Mouse (Mus musculus): ENCODE data around the gene Ift81. TPM values are rescaled to one million over a fixed set of nuclear protein-coding genes. Genes with fewer than 3 reads are reported as not detected.

The Ift81 gene
- total RNA-seq, 2 experiments from 2014 or later = 3.8 to 6.2 TPM

DNA sequence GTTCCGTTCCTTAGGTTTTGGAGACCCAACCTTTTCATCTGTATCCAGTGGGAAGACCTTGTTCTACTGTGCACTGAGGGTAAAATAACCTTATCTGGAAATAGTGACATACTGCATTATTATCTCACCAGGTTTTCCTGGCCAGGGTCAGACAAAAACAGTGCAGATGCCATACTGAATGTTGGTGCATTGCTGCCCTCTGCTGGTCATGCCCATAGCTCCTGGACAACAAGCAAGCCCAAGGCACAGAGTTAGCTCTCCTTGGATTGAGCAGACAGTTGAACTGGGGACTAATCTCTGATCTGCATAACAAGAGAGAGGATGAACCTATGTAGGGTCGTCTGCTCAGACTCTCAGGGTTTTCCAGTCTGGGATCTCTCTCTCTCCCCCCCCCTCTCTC is 12.9 kb upstream of the Ift81 start:
- ATAC-seq (ENCODE audit: poor library complexity, severe bottlenecking) = peak; percentile 80

DNA sequence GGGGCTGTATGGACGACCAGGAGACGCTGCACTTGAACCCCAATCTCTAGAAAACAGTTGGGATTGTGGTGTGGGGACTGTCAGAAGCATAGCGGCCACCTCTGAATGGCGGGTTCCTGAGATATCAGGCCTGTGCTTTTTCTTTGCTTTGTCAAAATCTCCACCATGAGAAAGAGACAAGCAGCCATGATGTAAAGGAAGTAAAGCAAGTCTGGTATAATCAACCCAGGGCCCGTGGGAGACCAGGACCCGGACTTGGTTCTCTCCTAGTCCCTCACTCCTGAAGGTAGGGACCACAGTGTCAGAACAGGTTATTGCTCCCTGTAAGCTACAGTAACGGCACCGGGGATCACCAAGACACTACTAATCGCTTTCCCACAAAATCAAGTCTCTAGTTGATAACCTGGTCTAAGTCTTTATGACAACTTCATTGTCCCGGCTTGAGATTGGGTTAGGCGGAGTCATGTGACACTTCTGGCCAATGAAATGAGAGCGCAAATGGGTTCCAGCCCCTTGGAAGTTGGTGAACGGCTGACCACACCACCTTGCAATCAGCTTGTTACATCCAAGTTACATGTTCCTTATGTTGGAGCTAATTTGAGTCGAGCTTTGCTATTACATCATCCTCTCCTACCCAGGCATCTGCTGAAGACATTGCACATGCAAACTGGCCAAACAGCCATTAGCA is 11.4 kb upstream of the Ift81 start:
- ATAC-seq (ENCODE audit: poor library complexity, severe bottlenecking) = no peak

DNA sequence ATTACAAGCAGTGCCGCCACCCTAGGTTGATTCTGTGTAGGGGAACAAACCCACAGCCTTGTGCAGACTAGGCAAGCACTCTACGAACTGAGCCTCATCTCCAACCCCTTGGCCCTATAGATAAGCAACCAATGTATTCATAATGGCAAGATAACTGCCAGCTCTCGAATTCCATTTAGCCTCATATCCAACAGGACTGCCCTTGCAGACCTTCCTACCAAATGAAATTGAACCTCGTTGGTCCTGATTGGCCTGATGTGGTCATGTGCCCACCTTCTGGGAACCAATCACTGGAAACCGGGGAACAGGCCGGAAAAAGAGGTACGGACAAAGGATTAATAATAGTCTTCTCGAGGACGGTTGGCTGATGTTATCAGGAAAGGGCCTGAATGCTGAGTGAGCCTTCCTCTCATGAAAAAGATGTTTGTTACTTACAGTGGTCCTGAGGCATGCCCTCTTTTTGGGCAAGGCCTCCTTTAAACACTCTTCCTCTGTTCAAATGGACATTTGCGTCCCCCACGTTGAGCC is 10.7 kb upstream of the Ift81 start:
- no peak for ATAC-seq (ENCODE audit: poor library complexity, severe bottlenecking)

DNA sequence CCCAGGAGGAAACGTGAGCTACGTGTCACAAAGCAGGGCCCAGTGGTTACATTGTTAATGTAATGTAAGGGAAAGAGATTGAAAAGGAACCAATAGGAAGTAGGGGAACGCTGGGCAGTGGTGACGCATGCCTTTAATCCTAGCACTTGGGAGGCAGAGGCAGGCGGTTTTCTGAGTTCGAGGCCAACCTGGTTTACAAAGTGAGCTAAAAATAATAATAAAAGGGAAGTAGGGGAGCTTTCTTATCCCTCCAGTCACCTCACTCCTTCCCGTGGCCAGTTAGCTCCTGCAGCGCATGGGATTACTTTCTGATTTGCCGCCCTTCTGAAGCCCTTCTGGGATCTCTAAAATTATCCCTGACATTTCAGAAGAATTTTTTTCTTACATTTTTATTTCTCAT is 9.5 kb upstream of the Ift81 start:
- no peak for ATAC-seq (ENCODE audit: poor library complexity, severe bottlenecking)

DNA sequence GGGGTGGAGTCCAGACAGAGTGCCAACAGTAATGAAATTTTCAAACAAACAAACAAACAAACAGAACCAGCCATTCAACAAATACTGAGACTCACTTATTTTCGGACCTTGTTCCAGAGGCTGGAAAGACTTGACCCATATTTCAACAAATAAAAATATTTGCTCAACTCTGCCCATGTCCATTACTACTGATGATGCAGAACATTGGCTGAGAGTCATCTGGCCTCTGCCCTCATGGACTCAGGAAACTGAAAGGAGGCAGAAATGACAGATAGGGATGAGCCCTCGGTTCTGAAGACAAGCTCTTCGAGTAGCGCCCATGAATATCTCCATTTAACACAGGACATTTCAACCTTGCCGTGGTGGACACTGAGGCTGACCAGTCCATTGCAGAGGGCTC is 8.2 kb upstream of the Ift81 start:
- no peak for ATAC-seq (ENCODE audit: poor library complexity, severe bottlenecking)

DNA sequence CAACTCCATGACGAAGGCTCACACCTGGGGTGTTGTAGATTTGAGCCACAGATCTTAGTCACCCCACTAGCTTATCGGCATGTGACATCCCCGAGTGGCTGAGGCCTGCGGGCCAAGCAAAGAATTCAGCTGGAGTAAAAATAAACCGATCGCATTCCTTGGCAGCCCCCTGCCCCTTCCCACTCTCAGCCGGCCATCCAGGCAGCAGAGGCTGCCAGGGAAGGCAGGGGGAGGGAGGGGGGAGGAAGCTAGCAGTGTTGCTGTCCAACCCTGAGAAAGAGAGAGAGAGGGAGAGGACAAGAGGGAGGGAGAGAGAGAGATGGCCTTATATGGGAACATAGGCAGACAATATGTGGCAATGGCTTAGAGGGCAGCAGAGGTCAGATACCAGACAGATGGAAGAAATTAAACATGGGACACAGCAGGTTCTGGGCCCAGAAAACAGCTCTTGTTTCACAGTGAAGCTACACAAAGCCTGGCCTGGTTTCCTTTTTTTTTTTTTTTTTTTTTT is 7.1 kb upstream of the Ift81 start:
- ATAC-seq (ENCODE audit: poor library complexity, severe bottlenecking) = no peak

DNA sequence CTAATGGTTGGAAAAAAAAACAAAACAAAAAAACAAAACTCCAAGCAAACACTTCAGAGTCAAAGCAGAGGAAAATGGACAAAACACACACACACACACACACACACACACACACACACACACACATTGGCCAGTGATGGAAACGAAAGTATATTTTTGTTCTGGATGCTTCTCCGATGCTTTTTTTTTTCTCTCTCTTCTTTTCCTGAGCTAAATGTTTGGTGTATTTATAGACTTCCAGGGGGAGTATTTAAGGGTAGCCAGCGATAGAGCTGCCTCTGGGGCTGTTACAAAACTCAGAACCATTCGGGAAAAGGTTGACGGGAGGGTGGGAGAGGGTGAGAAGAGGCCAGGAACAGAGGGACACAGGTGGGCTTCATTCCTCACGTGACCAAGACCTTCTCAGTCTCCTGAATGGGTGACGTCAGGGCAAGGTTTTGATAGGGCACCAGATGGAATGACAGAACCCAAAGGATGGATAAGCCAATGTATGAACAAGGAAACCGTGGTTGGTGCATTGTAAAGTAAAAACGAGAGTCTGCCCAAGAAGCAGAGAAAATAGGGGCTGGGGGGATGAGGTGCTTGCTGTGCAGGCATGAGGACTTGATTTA is 5.5 kb upstream of the Ift81 start:
- no peak for ATAC-seq (ENCODE audit: poor library complexity, severe bottlenecking)

DNA sequence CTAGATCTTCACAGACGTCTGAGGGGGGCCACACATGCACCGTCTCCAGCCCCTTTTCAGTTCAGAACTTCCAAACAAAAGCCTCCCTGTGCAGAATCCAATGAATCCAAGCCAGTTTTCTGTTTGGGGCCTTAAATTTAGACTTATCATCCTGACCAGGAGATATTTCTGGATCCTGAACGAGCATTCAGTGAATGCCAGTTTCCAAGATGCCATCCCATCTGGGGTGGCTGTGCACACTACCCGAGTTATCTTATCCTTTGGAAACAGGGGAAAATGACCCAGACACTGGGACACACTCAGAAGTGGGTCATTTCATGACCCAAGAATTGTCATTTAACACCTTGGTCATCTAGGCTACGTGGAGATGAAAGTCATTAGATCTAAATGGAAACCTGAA is 3.4 kb upstream of the Ift81 start:
- ATAC-seq (ENCODE audit: poor library complexity, severe bottlenecking) = no peak

DNA sequence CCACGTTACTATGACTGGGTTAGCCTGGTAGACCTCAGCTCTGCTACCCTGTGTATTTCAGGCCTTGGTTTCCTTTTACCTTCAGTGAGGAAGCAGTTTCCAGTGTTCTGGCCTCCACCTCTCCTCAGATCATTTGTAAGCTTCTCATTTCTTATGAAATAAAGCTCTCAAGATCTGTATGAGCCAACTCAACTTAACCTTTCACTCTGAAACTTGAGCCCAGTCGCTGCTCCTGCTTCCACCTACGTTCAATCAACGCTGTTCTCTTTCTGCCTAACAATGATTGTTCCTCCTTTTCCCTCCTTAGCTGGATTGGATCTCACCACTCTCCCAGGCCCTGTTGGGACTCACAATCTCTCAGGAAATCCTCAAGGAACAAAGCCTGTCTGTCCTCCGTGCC is 2.7 kb downstream of the Ift81 start:
- ATAC-seq (ENCODE audit: poor library complexity, severe bottlenecking) = no peak

DNA sequence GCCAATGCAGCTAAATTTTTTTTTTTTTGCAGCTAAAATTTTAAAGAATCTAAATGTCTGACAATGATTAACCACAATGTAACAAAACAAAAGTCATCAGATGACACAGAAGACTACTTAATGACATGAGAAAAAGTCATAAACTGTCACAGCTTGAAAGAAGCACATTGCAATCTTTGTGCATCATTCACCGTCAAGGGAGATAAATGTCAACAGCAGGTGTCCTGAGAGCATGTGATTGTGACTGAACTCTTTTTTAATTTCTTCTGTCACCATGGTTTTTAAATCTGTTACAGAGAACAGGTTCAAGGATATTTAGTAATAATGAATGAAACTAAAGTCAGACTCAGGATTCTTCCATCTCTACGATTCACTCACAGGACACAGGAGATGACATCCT is 9.4 kb downstream of the Ift81 start:
- ATAC-seq (ENCODE audit: poor library complexity, severe bottlenecking) = no peak

DNA sequence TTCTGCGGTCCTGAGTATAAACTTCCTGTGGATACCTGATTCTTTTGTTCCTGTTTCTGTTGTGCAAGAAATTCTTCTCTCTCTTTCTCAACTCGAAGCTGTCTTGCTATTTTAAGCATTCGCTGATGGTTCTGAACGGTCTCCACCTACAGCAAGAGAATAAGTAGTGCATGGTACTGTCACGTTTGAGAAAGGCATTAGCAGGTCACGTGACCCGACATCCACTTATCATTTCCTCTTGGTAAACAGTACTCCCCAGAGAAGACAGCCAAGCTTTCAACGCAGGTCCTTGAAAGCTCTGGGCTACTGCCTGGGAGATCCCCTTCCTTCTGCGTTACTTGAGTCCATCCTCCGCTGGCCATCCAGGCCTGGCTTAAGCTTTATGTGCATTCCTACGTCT is 12.1 kb downstream of the Ift81 start:
- ATAC-seq (ENCODE audit: poor library complexity, severe bottlenecking) = peak; percentile 95

DNA sequence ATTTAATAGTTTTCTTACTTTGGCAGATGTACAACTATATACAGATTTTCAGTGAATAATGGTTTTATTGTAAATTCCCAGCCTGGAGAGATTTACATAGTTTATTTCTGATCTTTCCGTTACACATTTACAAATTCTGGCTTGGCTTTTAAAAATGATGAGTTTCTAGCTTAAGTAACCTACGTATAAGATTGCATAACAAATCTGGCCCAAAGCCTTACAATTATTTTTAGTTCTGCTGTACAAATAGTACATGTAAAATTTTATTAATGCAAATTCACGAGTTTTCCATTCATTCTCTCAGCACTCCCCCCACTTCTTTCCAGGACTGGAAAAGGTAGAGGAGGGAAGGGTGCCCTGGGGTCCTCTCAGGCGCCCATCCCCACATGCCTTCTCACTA is 18.8 kb downstream of the Ift81 start:
- no peak for ATAC-seq (ENCODE audit: poor library complexity, severe bottlenecking)

DNA sequence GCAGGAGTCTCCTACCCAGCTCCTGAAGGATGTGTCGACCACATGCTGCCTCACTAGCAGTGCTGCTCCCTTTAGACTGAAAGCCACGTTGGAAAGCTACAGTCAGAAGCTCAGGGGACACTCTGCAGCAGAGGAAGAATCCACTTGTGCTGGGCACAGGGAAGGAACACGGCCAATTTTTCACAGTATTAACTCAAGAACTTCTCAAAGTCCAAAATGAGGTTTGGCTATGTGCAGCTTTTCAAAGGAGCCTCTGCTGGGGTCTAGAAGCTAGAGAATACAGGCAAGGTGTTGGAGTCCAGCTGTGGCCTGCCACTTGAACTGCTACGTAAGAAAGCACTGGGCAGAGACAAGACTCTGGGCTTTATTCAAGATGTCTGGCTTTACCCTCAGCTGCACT is 24.4 kb downstream of the Ift81 start:
- no peak for ATAC-seq (ENCODE audit: poor library complexity, severe bottlenecking)

DNA sequence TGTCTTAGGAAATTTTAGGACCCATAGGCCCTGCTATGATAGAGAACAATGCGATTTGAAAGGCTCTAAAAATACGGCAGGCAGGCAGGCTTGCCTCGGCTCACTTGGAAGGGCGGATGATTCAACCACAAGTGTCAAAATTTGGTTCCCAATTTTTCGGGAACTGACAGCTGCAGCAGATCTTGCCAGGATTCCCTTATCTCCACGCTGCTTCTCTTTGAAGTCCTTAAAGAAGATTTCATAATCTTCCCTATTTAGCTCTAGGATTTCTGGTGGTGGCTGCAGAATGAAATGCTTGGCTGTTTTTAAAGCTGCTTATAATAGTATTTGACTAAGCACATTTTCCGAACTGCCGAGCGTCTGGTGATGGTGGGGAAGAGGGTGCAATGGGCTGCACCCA is 28.8 kb downstream of the Ift81 start:
- no peak for ATAC-seq (ENCODE audit: poor library complexity, severe bottlenecking)

DNA sequence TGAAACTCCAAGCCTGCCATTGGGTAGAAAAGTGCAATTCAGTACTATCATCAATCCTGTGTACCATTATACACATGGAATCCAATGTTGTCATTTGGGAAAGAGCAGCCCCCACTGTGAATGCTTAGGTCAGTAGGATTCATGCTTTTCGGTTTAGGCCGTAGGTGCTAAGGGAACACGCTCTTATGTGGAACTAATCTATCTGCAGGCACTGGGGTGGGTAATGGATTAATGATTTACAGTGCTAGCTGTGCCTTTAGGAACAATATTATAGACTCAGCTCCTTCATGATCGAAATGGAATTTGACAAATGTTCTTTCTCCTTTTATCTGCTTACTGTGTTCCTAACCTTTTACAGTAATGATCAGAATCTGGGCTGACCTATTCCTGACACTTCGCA is 30.2 kb downstream of the Ift81 start:
- ATAC-seq (ENCODE audit: poor library complexity, severe bottlenecking) = no peak

DNA sequence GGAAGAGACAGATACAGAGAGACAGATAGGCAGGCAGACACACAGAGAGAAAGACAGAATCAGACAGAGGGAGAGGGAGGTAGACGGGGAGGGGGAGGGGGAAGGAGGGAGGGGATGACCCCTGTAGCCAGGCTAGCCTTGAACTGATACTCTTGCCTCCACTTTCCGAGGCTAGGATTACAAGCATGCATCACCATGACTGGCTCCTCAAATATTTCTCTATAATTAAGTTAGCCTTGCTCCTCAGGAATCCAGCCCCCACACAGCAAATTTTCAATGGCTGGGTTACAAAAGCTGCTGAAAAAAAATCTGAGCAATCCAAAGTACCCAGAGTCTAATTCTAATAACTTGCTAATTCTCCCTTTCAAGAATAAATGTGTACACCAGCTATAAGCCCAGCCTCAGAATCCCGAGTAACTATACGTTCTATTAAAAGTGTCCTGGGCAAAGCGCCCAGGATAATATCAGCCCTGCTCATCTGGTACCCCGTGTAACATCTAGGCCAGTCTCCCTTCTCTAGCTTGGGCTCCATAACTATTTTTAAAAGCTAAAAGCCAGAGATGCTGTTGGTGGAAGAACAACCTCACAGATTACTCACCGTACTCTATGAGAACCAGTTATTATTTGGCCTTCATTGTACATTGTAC is 37.5 kb downstream of the Ift81 start:
- no peak for ATAC-seq (ENCODE audit: poor library complexity, severe bottlenecking)

DNA sequence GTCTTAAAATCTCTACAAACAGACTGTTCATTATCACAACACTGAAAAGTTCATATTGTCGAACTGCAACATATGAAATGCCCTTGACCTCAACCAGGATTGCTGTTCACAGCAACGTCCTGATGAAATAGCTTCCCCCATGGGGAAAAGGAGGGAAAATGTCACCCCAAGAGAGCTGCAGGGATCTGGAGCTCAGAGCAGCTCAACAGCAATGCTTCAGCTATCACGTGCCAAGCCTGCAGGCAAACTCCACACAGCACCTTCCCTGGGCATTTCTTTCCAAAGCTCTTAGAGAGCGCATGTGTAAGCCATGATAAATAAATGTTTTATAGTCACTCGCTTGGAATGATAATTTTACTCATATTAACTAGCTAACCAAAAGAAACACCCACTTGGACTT is 42.3 kb downstream of the Ift81 start:
- no peak for ATAC-seq (ENCODE audit: poor library complexity, severe bottlenecking)

DNA sequence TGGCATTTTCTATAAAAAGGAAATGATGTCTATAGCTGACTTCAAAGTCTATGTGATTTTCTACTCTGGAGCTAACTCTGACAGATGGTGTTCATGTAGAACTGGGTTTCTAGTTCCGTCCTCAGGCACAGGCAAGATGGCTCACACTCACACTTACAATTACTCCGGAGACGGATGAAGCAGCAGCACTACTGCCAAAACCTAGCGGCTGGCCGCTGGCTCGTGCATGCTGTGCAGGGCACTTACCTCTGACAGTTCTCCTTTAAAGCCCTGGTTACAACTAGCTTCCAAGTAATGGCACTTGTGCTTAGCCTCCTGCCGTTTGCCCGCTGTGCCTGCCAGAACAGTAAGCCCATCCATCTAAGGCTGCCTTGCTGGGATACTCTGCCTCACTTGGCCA is 47.7 kb downstream of the Ift81 start:
- ATAC-seq (ENCODE audit: poor library complexity, severe bottlenecking) = no peak

DNA sequence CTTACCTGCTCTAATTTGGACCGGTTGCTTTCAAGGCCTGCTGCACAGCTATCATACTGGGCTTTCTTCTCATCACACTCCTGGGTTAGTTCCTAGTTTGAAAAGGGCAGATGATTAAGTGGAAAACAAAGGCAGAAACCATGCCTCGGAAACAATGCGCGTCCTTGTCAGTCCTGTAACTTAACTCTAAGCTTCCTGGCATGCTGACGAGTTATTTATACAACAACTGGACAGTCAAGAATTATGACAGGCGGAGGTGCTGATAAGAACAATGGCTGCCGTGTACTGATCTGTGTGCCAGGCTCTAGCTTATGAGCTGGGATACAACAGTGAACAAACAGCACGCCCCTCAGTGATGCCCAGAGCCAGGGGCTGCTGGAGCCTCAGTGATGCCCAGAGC is 53.7 kb downstream of the Ift81 start:
- ATAC-seq (ENCODE audit: poor library complexity, severe bottlenecking) = no peak

DNA sequence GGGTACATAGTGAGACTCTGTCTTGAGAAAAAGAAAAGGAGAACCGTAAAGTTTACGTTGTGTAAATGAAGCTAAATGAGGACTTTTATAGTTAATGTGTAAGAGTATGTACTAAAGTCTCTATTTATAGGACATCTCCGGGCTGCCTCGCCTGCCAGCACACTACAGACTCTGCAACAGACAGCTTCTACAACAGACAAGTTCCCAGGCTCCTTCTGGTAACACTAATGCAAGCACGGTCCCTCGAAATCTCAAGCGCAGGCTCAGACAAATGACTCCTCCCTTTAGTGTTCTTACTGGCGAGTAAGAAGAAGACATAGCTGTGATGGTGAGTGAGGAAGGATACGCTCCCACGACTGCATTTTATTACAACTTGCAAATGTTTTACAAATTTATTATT is 56.2 kb downstream of the Ift81 start:
- no peak for ATAC-seq (ENCODE audit: poor library complexity, severe bottlenecking)

DNA sequence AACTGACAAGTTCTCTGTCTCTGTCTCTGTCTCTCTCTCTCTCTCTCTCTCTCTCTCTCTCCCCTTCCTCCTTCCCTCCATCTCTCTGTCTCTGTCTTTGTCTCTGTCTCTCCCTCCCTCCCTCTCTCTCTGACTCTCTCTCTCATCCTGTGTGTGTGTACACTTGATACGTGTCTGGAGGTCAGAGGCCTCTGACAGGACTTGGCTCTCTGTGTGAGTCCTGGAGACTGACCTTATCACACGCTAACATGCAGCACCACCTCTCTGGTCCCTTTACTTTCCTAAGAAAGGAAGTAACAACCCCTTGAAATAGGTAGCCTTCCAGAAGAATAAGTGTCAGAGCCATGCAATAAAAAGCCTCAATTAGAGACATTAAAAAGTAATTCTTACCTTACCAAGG is 59.2 kb downstream of the Ift81 start:
- no peak for ATAC-seq (ENCODE audit: poor library complexity, severe bottlenecking)

DNA sequence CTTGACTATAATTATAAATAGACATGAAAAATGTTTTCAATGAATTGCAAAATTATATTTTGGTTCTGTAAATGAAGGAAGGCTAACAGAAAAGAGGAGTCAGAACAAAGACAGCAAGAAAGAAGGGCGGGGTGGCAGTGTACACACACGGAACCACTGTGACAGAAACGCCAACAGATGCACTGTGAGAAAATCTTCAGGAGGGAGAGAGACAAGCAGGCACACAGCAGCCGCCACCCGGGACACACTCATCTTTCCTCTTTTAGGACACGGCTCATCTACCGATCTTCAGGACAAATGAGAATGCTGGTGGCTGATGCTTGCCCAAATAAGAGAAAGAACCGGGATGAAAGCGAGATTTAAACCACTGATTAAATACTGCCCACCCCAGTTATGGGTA is 61.7 kb downstream of the Ift81 start:
- no peak for ATAC-seq (ENCODE audit: poor library complexity, severe bottlenecking)

Measured in megakaryocyte, adult 5-6 weeks (primary cell).